Mouse (Mus musculus) kidney, adult 11 months (tissue): Measurements from ENCODE around the gene Chrnd.
A peak's percentile ranks its signal among the peaks of the same experiment; 100 is the strongest.

Source experiments
- DNase-seq: peaks from one replicate; pipeline ENCODE4 v3.0.0; 2022

The Chrnd gene

DNA sequence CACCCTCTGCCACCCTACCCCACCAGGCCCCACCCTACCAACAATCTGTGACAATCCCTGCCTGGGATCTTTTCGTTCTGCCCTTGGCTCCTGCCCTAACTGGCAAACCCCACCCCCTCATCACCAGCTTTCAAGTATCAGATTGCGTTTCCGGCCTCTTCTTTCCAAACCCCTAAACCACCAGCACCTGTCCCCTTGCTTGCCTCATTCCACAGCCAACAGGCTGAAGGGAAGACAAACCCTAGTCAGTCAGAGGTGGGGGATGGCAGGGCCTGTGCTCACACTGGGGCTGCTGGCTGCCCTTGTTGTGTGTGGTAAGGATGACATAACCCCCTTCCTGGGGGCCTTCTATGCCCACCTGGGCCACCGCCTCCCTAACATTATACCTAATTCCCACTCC lies at the start of gene Chrnd:
Gene Chrnd (plus strand): TSS at position 179 of the 400 bp plus-strand sequence.
- no peak for DNase-seq

DNA sequence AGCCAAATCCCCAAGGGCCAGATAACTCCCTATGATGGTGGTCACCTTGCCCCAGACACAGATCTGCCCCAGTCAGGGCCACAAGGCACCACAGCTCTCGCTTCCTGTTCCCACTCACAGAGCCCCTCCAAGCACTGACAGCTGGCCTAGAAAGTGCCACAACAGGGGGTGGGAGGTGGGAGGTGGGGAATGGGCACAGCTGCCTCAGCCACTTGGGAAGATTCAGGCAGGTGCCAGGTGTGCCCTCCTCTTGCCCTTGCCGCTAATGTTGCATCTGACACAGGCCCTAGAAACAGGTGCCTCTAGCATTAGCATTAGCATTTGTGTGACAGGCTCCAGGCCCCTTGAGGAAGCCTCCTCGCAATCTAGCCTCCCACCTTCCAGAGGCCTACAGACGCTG lies 48.9 kb upstream of the Chrnd start:
- no peak for DNase-seq

DNA sequence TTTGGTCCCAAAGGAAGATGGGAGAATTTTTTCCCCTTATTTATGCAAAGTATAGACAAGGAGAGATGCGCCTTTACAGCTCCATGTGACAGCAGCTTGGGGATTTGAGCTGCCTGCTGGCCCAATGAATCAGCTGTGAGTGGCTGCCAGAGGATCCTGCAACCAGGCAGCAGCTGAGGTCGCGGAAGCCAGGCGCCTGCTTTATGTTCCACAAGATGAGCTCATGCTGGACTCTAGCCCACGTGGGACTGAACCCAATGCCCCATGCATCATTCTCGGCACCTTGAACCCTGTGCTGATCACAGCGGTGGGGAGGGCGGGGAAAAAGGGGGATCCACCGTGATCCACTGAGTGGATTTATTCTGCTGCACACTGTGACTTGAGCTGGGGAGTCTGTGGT lies 48.0 kb upstream of the Chrnd start:
- no peak for DNase-seq

DNA sequence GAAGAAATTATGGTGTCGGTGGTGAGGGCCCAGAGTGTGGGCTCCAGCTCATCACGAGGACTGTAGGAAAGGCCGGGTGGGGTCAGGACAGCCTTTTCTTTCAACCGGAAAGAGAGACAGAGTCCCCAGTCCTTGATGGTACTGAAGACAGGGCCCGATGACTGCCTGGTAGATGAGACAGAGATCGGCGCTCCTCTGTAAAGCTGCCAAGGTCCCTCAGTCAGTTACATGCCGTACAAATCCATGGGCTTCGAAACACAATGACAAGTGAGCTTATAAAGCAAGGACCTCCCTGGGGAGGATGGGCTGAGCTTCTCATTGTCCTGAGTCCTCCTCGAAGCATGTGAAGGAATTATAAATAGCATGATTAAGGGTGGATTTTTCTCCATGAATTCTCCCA lies 47.3 kb upstream of the Chrnd start:
- no peak for DNase-seq

DNA sequence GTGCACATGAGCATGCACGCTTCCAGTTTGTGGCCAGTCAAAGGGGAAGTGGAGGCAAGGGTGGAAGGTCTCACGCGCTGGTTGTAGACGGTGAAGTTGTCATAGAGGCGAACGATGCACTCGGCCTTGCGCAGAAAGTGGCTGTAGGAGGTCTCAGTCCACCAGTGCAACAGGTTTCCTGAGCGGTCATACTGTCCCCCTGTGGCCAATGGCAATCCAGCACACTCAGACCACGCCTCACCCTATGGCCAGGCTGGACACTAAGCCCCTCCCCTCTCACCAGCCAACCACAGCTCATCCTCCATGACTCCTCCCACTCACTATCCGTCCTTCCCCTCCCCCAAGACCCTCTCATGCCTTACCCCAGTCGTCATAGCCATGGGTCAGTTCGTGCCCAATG lies 41.0 kb upstream of the Chrnd start:
- DNase-seq, result no peak

DNA sequence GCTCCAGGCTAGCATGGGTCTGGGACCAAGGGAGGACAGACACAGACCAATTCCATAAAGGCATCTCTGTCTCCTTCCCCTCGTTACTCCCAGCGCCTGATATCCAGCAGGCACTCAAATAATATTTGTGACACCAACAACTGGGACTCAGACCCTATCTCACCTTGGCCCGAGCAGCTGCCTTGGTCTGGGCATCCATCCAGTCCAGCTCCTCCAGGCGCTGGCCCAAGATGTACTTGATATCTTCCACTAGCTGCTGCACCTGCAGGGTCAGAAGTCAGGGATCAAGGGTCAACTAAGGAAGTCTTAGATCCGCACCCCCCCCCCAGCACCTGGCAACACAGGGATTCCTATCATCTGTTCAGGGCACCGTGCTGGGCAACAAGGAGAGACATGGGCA lies 39.1 kb upstream of the Chrnd start:
- no peak for DNase-seq

DNA sequence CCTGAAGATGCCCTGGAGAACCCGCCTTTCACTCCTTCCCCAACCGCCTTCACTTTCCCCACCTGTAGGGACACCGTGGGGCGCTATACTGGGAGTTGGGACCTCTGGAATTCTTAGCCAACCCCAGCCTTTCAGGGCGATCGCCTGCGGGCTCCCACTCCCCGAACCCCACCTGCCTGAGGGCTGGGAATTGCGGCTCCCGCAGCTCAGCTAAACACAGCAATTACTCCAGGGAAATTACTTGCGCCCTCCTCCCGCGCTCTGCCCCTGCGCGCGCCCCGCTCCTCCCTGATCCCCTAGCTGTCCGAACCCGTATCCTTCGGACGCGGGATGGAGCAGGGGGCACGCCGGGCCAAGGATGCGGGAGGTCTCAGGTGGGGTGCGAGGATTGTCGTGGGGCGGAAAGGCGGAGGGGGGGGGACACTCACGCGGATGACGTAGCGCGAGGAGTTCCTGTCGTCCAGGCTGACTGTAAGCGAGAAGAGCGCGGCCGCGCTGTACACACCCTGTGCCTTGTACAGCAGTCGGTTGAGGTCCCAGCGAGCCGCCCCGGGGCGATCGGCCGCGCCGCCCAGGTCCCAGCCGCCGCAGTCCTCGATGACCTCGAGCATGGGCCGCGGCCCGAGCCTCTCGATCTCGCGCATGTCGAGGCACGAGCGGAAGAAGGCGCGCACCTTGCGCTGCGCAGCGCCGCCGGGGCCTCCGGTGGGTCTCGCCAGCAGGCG lies 36.5 kb upstream of the Chrnd start:
- no peak for DNase-seq

DNA sequence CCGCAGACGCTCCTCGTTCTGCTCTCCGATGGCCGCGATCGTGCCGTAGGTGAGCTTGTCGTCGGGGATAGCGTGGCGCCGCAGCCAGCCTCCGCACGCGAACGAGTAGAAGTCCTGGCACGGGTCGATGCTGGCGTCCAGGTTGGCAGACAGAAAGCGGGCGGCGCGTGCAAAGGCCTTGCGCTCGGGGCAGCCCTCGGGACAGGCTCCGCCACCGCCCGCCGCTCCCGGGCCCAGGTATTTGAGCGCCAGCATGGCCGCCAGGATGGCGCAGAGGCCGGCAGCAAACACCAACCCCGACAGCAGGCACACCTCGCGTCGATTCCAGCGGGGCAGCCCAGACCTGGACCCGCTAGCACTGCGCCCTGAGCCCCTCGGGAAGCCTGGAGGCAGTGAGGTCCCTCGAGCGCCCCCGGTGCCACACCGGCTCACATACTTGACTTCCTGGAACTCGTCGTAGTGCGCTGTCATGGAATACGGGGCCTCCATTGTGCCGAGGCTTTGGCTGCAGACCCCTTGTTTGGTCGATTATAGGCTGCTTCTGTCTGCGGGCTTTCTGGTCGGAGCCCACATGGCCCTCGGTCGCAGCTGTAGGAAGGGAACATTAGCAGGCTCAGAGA lies 35.8 kb upstream of the Chrnd start:
- DNase-seq, result no peak

DNA sequence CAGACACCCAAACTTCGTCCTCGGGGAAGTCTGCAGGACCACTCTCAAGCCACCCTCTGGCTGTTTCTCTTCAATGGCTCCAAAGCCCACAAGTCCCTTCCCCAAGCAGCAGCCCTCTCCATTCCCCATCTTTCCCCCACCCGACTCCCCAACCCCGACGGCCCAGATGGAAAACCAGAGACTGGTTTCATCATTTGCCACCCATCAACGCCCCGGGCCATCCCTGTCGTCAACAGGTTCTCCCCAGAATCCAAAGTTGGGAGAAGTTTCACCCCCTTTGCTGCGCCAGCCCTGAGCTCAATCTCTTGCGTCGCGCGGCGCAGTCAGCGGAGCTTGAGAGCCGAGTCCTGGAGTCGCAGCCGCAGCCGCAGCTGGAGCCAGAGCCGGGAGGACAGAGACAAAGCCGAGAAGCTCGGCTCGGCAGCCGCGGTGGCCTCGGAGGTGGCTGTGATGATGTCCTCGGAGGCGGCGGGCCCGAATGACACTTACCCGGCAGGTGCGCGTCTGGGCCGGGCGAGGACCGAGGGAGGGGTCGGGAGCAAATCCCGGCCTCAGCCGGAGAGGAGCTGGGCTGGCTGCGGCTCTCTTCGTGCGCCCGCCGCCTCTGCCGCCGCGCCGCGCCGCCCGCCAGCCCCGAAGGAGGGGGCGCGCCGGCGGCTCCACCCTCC lies 34.7 kb upstream of the Chrnd start:
- DNase-seq, result no peak

DNA sequence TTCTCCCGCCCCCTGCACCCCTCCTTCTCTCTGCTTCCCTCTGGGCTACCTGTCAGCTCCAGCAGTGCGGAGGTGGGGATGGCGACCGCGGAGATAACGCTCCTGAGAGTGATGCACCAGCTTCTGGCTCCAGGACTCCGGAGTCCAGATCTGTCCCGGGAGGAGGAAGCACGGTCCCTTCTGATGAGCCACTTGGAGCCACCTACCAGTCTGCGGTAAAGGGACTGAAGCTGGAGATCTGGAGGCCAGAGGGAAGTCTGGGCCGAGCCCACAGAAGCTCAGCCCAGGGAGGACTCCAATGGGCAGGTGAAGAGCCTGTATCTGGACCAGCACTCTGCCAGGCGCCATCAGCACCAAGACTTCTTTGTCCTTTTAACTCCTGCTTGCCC lies 34.2 kb upstream of the Chrnd start, which contains the start of gene Ecel1:
Gene Ecel1 (minus strand): TSS at position 323 of the 389 bp plus-strand sequence.
- no peak for DNase-seq

DNA sequence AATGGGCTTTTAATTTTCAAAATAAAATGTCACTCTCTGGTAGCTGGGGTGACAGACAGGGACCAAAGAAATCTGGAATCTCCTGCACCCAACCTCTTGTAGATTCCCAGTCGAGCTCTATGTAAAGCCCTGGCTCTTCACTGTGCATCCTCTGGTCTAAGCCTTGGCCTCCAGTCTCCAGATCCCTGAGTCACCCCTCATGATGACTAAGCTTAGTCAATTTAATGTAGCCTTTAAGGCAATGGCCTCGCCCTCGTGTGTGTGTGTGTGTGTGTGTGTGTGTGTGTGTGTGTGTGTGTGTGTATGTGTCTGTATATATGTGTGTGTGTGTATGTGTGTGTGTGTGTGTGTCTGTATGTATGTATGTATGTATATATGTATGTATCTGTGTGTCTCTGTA lies 31.0 kb upstream of the Chrnd start:
- DNase-seq, result no peak

DNA sequence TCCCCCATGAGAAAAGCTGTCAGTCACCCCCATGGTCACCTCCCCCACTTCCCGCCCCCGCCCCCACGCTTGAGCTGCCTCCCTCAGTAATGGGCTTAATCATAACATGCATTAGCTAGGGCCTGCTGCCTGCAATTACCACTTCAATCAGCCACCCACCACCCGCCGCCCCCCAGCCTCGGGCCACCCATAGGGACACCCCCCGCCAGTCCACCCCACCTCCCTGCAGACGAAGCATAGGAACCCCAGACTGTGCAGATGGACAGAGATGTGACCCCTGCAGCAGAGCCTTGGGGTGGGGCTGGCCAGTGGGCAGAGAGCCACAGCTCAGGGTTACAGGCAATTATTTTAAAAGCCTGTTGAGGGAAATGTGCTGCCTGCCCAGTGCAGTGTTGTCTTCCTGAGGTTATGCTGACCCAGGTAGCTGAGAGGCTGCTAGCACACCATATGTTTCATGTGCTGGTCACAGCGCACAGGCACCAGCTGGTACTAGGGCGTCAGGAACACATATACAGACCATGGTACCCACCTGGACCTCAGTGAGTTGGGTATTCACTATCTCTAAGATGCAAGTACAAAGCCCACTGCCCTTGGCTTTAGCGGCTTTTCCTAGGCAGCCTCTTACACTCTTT lies 26.1 kb upstream of the Chrnd start:
- DNase-seq, result no peak

DNA sequence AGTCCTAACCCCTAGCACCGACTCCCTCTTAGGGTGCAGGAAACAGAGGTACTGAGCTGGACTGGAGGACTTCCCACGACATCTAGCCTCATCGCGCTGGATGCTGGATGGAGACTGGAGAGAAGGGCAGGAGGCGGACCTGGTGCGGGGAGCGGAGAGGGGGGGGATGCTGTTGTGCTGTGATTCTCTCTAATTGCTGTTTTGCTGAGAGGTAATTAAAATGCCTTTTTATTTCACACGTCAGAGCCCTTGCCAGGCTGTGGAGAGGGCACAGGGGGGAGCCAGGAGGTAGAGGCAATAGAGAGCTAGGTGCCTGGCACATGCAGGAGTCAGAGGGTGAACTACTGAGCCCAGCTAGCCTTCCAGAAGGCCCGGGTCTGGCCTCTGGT lies 25.6 kb upstream of the Chrnd start:
- no peak for DNase-seq

DNA sequence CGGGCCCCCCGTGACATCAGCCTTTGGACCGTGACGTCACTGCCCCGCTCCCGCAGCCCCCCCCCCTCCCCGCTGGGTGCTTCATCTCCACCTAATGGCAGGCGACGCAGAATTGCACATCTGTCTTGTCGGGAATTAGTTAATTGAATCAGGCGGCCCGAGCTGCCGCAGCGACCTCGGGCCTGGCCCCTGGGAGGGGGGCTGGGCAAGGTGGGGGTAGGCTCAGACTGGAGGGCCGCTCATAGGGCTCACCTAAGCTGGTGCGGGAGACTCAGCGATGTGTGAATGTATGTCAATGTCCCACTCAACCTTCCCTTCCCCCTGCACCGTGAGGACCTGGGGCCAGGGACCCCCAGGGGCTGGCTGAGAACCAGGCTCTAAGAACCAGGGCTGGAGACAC lies 19.9 kb upstream of the Chrnd start:
- no peak for DNase-seq

DNA sequence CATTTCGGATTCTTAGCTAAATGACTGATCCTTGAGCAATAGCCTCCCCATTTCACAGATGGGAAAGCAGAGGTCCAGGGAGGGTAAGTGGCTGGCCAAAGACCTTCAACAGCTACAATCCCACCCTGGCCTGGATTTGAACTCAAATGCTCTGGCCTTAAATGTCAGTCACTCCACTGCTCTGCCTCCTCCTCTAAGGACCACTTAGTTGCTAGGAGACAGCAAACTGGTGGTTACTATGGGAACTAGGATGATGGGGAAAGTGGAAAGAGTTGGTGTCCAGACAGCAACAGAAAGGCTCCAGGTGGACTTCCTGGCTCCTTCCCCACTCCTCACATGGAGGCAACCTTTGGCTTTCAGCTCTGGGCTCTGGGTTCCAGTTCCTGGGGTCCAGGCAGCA lies 19.1 kb upstream of the Chrnd start:
- no peak for DNase-seq

DNA sequence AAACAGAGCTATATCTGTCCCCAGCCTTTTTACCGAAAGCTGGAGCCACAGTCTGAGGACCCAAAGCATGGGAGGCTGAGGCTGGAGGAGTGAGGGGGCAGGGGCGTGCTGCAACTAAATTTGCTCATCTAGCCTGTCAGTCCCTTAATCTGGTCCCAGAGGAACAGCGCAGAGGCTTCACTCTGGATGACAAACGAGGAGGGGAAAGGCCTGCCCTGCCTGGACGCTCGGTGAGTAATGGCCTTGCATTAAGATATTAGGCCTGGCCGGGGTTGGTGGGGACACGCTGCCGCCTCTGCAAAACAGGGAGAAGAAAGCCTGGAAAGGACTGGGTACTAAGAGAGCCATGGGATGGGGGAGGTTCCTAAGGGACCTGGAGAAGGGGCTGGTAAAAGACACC lies 18.1 kb upstream of the Chrnd start:
- no peak for DNase-seq

DNA sequence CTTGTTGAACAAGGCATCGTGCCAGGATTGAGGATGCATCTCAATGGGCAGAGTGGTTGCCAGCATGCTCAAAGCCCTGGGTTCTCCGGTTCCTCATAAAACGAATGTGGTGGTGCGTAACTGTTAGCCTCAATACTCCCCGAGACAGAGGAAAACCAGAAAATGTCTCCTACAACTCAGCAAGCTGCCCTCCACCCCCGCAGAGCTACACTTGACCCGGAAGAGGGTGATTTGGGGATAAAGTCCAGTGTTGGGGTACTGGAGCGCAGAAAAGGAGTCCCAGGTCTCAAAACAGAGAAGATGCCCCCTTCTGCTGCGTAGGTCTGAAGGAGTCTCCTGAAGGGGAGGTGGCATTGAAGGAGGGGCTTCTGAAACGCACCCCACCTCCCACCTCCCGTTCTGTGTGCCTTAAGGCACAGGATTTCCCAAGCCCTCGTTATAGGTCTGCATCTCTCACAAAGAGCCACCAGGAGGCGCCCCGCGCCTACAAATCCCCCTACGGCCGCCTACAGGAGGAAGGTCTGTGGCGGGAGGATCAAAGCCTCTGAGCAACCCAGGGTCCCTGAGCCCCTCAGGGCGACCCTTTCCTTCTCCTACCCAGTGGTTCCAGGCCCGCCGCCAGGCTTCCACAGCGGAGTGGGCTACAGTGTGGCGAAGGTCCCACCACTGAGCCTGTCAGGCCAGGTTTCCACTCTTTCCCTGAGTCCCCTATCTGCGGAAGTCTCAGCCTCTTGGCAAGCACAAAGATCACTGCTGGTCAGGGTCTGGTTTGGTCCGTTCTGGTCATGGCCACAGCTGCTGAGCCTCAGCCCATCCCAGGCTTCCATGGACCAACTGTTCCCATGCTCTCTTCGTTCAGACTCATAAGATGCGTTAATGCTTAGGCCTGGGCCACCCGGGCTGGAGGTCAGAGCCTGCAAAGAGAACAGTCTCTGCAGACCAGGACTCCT lies 16.1 kb upstream of the Chrnd start:
- peak; percentile 60 for DNase-seq

DNA sequence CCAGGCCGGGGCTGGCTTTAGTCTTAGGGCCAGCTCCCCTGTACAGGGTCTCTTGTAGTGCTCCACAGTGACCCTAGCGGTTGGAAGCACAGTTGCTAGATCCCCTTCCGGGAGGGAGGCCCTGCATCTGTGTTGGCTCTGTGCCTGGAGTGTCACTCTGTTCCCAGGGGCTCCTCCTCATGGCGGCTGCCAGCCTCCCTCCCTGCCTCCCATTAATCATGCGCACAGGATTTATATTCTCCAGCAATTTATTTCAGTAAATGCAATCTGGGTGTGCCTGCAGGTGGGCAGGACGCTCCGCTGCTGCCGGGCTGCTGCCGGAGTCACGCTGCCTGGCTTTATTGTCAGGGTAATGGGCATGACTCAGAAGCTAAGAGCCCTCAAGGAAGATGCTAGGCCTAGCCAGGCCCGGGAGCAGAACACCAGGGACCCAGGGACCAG lies 14.5 kb upstream of the Chrnd start:
- DNase-seq, result no peak

DNA sequence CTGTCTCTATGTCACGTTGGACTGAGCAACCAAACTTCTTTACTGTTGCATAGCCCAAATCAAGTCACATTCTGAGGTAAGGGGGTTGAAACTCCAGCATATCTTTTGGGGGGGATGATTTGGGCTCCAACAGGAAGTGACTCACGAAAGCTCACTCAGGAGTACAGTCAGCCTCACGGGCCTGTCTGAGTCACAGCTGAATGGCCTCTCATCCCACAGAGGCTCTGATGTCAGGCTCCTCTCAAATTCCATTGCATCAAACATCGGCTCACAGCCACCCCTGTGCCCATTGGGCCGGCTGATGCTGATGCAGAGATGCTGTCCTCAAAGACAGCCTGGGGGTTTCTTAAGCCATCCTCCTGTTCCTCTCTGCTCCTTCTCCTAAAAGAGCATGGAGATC lies 9.5 kb upstream of the Chrnd start:
- no peak for DNase-seq

DNA sequence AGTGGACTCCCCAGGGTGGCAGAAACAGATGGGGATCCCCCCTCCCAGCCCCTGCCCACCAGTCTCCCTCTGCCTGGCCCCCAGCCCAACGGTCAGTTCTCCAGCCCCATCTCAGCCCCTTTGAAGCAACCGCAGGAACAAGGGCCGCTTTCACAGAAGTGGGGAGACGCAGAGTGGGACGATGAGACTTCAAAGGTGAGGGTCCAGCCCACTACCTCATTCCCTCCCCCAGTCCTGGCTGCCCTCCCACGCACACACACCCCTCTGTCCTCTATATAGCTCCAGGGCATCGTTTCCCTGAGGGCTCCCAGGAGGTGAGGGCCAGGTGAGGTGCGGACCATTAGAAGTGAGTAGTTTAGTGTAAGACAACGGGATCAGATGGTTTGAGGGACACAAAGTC lies 7.4 kb upstream of the Chrnd start, which contains the start of gene Prss56:
Gene Prss56 (plus strand): TSS at position 301 of the 400 bp plus-strand sequence.
- no peak for DNase-seq

DNA sequence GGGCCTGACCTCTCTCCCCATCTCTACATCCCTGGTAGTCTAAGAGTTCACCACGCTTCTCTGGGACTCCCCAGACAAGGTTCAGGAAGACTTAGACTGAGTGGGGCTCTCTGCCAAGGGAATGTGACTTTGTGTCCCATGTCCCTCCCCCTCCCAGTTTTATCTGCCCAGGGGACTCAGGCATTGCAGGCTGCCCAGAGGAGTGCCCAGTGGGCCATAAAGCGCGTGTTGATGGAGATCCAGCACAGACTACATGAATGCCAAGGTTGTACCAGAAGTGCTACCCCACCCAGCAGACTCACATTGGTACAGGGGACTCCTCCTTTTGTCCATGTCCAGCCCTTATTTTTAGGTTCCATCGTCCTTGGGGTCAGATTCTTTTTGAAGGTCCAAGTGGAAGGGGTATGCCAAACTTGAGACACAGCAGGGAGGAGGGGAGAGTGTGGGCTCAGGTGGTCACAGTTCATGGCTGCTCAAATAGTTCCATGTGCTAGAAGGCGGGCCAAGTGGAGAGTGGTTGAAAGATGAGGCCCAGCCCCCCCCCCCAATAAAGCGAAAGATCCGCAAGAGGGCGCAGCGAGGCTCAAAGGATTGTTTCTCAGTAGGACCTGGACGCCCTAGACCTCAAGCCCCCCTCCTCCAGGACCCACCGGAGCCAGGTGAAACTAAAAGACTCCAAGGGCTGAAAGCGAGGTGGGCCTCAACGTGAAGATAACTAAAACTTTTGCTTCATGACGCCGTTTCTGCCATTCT lies 6.2 kb upstream of the Chrnd start:
- DNase-seq, result no peak

DNA sequence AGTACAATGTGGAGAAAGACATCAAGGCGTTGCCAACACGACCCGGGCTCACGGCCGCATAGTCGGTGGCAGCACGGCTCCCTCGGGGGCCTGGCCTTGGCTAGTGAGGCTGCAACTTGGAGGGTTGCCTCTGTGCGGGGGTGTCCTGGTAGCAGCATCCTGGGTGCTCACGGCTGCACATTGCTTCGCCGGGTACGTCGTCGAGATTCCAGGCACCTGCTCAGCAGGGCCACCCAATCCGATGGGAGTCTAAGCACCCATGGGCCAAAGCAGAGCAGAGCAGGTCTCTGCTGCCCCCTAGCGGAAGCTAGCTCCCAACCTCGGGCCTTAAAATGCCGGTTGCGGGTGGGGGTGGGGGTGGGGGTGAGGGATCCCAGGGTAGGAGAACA lies 5.7 kb upstream of the Chrnd start:
- DNase-seq, result peak; percentile 57
